Mouse (Mus musculus) neural tube, embryonic 13.5 days (tissue): ENCODE measurements around the gene Tmem95. TPM values are rescaled to one million over a fixed set of nuclear protein-coding genes. Genes with fewer than 3 reads are reported as not detected.

Source experiments
- ATAC-seq: fragments of 200-750 bp; cut with Nextera tagmentation; 2 replicates; pipeline ENCODE4 v1.8.0; 2017; ENCODE audit warnings: low read depth, mild to moderate bottlenecking, moderate TSS enrichment, moderate library complexity
- H3K27ac ChIP-seq: fragments of 300-500 bp; sonication (generic); replicated peaks from 2 replicates; pipeline ENCODE4 v1.5.1; 2015; ENCODE audit warnings: moderate library complexity, mild to moderate bottlenecking, inconsistent platforms
- H3K27me3 ChIP-seq: fragments of 300-500 bp; sonication (generic); 2 replicates; pipeline ENCODE4 v1.6.1; 2015; ENCODE audit warnings: mild to moderate bottlenecking, inconsistent platforms
- H3K36me3 ChIP-seq: fragments of 300-500 bp; sonication (generic); 2 replicates; pipeline ENCODE4 v1.6.1; 2015; ENCODE audit warnings: mild to moderate bottlenecking, inconsistent platforms
- H3K4me1 ChIP-seq: fragments of 300-500 bp; sonication (generic); replicated peaks from 2 replicates; pipeline ENCODE4 v1.6.1; 2015; ENCODE audit warnings: inconsistent platforms
- H3K4me2 ChIP-seq: fragments of 300-500 bp; sonication (generic); 2 replicates; pipeline ENCODE4 v1.6.1; 2015; ENCODE audit warnings: inconsistent platforms, mild to moderate bottlenecking, moderate library complexity
- H3K4me3 ChIP-seq: fragments of 300-500 bp; sonication (generic); 2 replicates; pipeline ENCODE4 v1.5.1; 2015; ENCODE audit warnings: mild to moderate bottlenecking, inconsistent platforms
- H3K9ac ChIP-seq: fragments of 300-500 bp; sonication (generic); 2 replicates; pipeline ENCODE4 v1.6.1; 2015; ENCODE audit warnings: moderate library complexity, mild to moderate bottlenecking, inconsistent platforms
- H3K9me3 ChIP-seq: fragments of 300-500 bp; sonication (generic); 2 replicates; pipeline ENCODE4 v1.6.1; 2016; ENCODE audit warnings: inconsistent platforms
- WGBS: fragments of 180-500 bp; shearing (Covaris S2); methylation state at CpG from one replicate; pipeline ENCODE4 v1.1.7; 2015; 5-methylcytosine and 5-hydroxymethylcytosine counted together
- polyA plus RNA-seq: library from polyadenylated mRNA; unstranded; fragments of >200 nt; fragmentation: Nextera tagmentation; extraction: Ambion mirVana; gene quantifications from 2 replicates; pipeline ENCODE4 v1.2.1, GENCODE M21; 2015

Gene Tmem95
- polyA plus RNA-seq, 1 experiment from 2014 or later = not detected

DNA sequence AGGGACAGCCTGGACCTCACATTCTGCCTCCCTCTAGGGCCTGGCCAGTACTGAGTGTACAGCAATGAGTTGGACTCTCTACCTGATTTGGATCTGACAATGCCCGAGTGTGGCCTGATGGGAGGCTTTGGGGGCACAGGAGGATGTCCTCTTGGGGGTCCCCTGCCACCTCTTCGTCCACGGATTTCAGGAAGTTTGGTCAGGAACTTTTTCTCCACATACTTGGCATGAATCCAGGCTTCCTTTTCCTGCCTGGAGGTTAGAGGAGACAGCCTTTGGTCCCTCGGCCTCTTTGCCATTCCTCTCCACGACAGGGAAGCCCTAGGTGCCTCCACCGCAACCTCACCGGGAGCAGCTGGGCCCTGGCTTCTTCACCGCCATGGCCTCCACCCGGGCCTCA lies 6.4 kb upstream of the Tmem95 start:
- no peak overlapping the region for H3K27ac ChIP-seq
- WGBS = 77% methylated on average over 9 of the region's 9 CpGs
- H3K9ac ChIP-seq = no peak overlapping the region
- H3K4me2 ChIP-seq = no peak overlapping the region
- H3K36me3 ChIP-seq = no peaks in the 10 kb centered on the region
- peaks cover 26% of the 10 kb centered on the region for H3K4me1 ChIP-seq
- H3K27me3 ChIP-seq = peaks cover 14% of the 10 kb centered on the region
- ATAC-seq = no peak
- H3K4me3 ChIP-seq = no peak overlapping the region
- no peaks in the 10 kb centered on the region for H3K9me3 ChIP-seq

DNA sequence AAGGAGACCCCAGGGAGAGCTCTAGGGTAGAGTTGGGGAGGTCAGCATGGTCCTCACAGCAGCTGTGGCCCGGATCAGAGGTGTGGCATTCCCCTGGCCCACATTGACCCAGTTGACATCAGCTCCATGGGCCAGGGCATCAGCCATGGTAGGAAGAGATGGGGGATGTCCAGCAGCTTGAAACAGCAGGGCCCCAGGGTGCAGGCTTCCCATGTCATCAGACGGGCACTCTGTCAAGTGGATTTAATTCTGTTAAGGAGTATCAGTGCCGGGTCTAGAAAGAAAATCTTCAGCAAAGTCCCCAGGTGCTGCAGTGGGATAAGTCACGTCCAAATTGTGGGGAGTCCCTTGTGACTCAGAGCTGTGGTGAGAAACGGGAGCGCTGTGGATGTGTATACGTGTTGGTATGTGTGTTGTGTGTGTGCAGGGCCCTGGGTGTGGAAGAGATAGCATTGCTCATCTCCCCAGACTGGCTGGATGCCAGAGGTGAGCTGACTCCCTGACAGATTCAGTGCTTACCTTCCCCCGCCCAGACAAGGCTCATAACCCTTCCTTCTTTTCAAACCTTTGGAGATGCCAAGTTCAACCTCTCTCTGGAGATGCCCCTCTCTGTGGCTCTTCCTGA lies 5.8 kb upstream of the Tmem95 start:
- no peak overlapping the region for H3K4me3 ChIP-seq
- H3K9ac ChIP-seq = no peak overlapping the region
- ATAC-seq = no peak
- WGBS = 86% methylated on average over 8 of the region's 8 CpGs
- peaks cover 15% of the 10 kb centered on the region for H3K27me3 ChIP-seq
- no peak overlapping the region for H3K4me2 ChIP-seq
- no peak overlapping the region for H3K27ac ChIP-seq
- H3K4me1 ChIP-seq = peaks cover 28% of the 10 kb centered on the region
- no peaks in the 10 kb centered on the region for H3K36me3 ChIP-seq
- no peaks in the 10 kb centered on the region for H3K9me3 ChIP-seq

DNA sequence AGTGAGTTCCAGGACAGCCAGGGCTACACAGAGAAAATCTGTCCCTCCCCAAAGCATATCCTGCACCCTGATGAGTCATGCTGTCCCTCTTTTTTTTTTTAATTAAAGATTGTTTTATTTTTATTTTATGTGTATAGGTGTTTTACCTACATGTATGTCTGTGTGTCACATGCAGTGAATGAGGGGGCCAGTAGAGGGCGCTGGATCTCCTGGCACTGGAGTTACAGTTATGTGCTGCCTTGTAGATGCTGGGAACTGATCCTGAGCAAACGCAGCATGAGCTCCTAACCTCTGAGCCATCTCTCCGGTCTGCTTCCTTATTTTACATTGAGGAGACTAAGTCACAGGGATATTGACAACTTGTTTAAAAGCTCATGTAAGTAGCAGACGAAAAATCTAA lies 5.2 kb upstream of the Tmem95 start:
- no peak overlapping the region for H3K9ac ChIP-seq
- H3K9me3 ChIP-seq = no peaks in the 10 kb centered on the region
- H3K4me2 ChIP-seq = no peak overlapping the region
- H3K36me3 ChIP-seq = no peaks in the 10 kb centered on the region
- H3K27me3 ChIP-seq = peaks cover 15% of the 10 kb centered on the region
- peaks cover 32% of the 10 kb centered on the region for H3K4me1 ChIP-seq
- H3K27ac ChIP-seq = no peak overlapping the region
- 65% methylated on average over 4 of the region's 4 CpGs for WGBS
- ATAC-seq = no peak
- H3K4me3 ChIP-seq = no peak overlapping the region

DNA sequence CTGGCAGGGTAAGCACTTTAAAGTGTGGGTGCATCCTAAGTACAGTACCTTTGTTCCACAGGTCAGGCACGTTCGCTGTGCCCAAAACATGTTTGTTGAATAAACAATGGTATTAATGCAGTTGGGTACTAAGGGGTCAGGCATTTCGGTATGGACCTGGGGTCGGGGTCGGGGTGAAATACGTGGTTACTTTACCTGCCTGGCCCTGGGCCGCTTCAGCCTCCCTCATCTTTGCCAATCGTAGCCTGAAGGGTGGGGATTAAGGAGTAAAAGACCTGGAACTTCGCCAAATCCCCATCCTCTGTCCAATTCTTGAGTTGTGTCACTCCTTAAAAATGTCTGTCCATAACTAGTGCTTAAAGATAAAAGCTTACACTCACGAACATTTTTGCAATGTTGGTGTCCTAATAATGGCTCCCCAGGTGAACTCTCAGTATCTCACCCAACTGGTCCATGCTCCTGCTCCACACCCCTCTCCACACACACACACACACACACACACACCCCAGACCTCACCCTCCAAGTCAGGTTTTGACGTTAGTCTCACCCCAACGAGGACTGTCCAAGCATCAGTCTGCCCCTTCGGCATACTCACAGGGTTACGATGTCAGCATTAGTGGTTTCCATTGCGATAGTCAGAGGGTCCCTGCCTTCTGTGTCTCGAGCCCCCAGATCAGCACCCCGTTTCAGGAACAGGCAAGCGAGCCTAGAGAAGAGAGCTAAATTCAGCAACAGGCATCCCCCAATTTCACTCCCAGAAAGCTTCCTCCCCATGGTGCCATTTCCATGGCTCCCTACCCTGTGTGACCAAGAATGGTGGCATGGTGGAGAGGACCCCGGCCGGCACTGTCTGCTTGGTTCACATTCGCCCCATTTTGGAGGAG lies 4.2 kb upstream of the Tmem95 start:
- Histone ChIP-seq H3K4me2 (peak overlapping the region; percentile 74), H3K9ac (peak overlapping the region; percentile 65), H3K27ac (peak overlapping the region; percentile 72; the same call in 1 of the 2 replicates), H3K36me3 (no peaks in the 10 kb centered on the region), H3K4me3 (peak overlapping the region; percentile 42), H3K27me3 (peaks cover 15% of the 10 kb centered on the region), H3K9me3 (no peaks in the 10 kb centered on the region), H3K4me1 (peaks cover 40% of the 10 kb centered on the region)
- ATAC-seq = no peak
- 63% methylated on average over 21 of the region's 21 CpGs for WGBS

DNA sequence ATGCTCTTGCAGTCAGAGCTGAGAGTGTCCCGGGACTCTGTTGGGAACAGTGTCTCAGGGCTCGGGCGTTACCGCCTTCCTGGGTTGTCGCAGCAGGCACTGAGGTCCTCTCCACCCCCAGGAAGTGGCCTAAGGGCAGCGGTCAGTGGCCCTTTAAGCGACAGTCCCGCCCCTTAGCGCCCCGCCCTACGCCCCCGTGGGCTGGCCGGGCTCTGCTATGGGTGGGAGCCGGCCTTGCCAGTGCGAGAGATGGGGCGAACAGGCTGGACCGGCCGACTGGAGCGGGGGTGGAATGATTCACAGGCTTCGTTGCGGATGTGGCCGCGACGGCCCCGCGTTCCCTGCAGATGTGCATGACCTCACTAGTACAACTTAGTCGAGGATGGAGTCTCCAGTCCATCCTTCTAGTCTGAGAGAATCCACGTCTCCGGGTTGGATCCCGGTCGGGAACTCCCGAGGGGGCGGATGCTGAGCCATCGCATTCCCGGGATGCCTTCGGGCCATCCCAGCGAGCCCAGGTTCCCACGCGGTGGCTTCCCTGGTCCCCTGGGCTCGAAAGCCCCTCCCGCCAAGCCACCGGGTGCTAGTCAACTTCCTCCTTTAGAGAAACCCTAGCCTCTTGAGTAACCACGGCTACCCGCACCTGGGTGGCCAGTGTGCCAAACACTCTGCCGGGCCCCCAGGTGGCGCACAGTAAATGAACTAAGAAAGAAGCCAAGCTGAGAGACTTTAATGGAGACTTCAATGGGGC lies 3.2 kb upstream of the Tmem95 start, which contains the start of gene Kctd11:
Gene Kctd11, minus strand, starts transcription at position 554 of the 751 bp plus-strand sequence.
- peak within 1 kb of the TSS; percentile 72 for H3K27ac ChIP-seq
- peak; percentile 76 for ATAC-seq
- H3K9me3 ChIP-seq = no peaks in the 10 kb centered on the region
- peak within 1 kb of the TSS; percentile 74 for H3K4me2 ChIP-seq
- peak within 1 kb of the TSS; percentile 65 for H3K9ac ChIP-seq
- peaks cover 15% of the 10 kb centered on the region for H3K27me3 ChIP-seq
- WGBS = under 1% methylated on average over 46 of the region's 46 CpGs
- peaks cover 41% of the 10 kb centered on the region for H3K4me1 ChIP-seq
- H3K4me3 ChIP-seq = peak within 1 kb of the TSS; percentile 42
- no peaks in the 10 kb centered on the region for H3K36me3 ChIP-seq

DNA sequence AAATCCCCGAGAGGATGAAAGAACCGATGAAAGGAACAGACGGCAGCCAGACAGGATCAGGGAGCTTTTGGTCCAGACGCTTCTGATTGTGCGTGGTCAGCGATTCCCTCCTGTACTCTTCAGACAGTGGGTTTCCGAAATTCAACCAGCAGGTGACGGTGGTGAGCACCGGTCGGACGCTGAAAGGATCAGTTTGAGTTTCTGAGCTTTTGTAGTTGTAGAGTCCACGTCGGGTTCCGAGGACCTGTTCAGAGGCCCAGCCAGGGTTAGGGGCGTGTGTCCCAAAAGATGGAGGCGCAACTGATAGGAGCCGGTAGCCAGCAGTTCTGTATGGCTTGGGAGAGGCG lies 2.7 kb upstream of the Tmem95 start:
- no peaks in the 10 kb centered on the region for H3K9me3 ChIP-seq
- H3K27me3 ChIP-seq = peaks cover 15% of the 10 kb centered on the region
- H3K4me2 ChIP-seq = peak overlapping the region; percentile 74
- peak; percentile 17 for ATAC-seq
- H3K4me1 ChIP-seq = peaks cover 41% of the 10 kb centered on the region
- peak overlapping the region; percentile 42 for H3K4me3 ChIP-seq
- under 1% methylated on average over 18 of the region's 18 CpGs for WGBS
- peak overlapping the region; percentile 65 for H3K9ac ChIP-seq
- no peaks in the 10 kb centered on the region for H3K36me3 ChIP-seq
- H3K27ac ChIP-seq = peak overlapping the region; percentile 72; the same call in 1 of the 2 replicates

DNA sequence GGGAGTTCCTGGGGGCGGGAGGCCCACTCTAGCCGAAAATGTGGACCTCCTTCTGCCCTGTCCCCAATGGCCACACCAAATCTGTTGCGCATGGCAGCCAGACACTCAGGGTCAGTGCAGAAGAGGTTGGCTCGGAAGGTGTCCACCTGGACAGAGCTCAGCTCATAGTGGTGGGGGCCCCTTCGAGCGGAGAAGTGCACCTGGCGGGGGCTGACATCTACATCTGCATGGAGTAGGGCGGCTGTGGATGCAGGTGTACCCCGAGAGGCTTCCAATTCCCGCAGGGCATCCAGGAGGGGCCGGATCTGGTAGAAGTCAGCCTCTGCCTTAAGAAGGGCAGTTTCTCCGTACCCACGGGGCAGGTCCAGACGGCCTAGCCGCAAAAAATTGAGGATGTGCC lies 1.9 kb upstream of the Tmem95 start:
- peaks cover 15% of the 10 kb centered on the region for H3K27me3 ChIP-seq
- peak overlapping the region; percentile 74 for H3K4me2 ChIP-seq
- peak overlapping the region; percentile 42 for H3K4me3 ChIP-seq
- no peaks in the 10 kb centered on the region for H3K9me3 ChIP-seq
- 55% methylated on average over 15 of the region's 15 CpGs for WGBS
- peaks cover 41% of the 10 kb centered on the region for H3K4me1 ChIP-seq
- no peak overlapping the region for H3K27ac ChIP-seq
- H3K9ac ChIP-seq = peak overlapping the region; percentile 65; the same call in 1 of the 2 replicates
- H3K36me3 ChIP-seq = no peaks in the 10 kb centered on the region
- ATAC-seq = no peak

DNA sequence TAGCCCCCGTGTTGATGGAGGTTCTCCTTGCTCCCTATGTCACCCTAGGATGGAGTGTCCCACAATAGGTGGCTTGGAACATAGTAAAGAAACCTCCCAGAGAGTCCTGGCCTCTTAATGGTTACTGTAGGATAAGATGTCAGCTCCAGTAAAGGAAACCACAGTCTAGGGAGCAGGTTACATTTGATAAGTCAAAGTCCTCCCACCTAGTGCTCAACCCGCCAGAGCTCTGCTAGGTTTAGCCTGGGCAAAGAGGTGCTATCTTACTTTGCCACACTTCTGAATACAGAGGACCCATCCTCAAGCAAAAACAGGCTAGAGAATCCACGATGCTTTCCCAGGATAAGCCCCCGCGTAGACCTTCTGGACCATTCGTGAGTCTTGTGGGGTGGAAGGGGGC lies 1.1 kb upstream of the Tmem95 start:
- Histone ChIP-seq H3K4me3 (no peak overlapping the region), H3K36me3 (no peaks in the 10 kb centered on the region), H3K4me2 (peak overlapping the region; percentile 74), H3K9ac (no peak overlapping the region), H3K27ac (no peak overlapping the region), H3K27me3 (peaks cover 15% of the 10 kb centered on the region), H3K4me1 (peaks cover 41% of the 10 kb centered on the region), H3K9me3 (no peaks in the 10 kb centered on the region)
- ATAC-seq = no peak
- 89% methylated on average over 6 of the region's 6 CpGs for WGBS

DNA sequence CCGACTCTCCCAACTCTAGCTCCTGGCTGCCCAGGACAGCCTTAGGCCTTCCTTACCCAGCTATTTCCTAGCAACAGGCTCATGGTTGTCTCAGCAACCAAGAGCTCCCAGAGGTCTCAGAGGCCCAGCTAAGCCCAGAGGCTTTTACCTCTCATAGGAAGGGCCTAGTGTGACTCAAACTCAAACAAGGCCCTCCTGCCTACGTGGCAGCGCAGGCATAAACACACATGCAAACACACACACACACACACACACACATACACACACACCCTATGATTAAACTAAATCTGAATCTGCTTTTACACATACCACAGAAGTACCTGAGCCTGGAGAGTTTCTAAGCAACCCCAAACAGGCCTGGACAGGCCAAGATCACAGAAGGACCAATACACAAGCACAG lies 581 bp upstream of the Tmem95 start:
- Histone ChIP-seq H3K27ac (no peak overlapping the region), H3K4me2 (no peak overlapping the region), H3K4me3 (no peak overlapping the region), H3K4me1 (peaks cover 41% of the 10 kb centered on the region), H3K36me3 (no peaks in the 10 kb centered on the region), H3K27me3 (peaks cover 15% of the 10 kb centered on the region), H3K9ac (no peak overlapping the region; the same call in 1 of the 2 replicates), H3K9me3 (no peaks in the 10 kb centered on the region)
- 81% methylated on average over 3 of the region's 3 CpGs for WGBS
- ATAC-seq = no peak

DNA sequence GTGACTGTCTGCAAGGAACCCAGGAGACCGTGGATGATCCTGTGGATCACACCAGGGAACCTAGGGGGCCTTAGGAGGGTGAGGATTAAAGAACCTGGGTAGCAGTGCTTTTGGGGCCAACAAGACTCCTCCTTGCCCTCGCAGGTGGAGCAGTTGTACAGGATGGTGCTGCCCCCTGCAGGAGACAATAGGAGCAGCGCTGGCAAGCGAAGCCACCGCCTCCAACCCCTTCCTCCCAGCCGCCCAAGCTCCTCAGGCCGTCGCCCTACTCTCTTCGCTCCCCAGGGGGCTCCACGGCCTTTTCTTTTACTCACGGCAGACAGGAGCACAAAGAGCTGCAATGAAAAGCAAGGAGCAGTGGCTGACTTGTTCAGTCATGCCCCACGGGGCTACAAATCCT lies 951 bp downstream of the Tmem95 start:
- WGBS = 2% methylated on average over 12 of the region's 12 CpGs
- H3K9me3 ChIP-seq = no peaks in the 10 kb centered on the region
- peak overlapping the region; percentile 15; the same call in 1 of the 2 replicates for H3K4me3 ChIP-seq
- peaks cover 11% of the 10 kb centered on the region for H3K27me3 ChIP-seq
- peak; percentile 5; the same call in 1 of the 2 replicates for ATAC-seq
- peaks cover 40% of the 10 kb centered on the region for H3K4me1 ChIP-seq
- H3K36me3 ChIP-seq = no peaks in the 10 kb centered on the region
- 0 out of 2 replicates have a peak overlapping the region, but pooled peaks have one; percentile 4 for H3K9ac ChIP-seq
- no peak overlapping the region for H3K27ac ChIP-seq
- peak overlapping the region; percentile 39 for H3K4me2 ChIP-seq

DNA sequence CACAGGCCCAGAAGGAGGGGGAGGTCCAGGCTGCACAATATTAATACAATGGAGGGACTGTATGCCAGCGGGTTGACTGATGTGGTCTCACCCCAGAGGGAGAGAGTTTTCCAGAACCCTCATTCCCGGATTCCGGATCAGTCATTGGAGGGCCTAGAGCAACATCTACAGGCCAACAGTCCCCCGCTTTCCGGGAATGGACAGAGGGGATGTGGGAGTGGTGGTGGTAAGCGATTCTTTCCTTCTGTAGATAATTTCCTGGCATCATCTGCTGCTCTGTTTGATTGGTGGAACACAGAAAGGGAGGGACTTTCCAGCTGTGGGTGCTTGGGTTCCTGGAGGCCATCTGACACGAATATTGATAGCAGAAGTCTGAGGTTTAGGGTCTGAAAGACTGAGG lies 1.6 kb downstream of the Tmem95 start:
- Histone ChIP-seq H3K27ac (no peak overlapping the region), H3K9me3 (no peaks in the 10 kb centered on the region), H3K4me1 (peaks cover 34% of the 10 kb centered on the region), H3K27me3 (peaks cover 8% of the 10 kb centered on the region; the same call in 1 of the 2 replicates), H3K4me3 (no peak overlapping the region), H3K36me3 (no peaks in the 10 kb centered on the region), H3K9ac (no peak overlapping the region), H3K4me2 (no peak overlapping the region)
- ATAC-seq = no peak
- 74% methylated on average over 7 of the region's 7 CpGs for WGBS

DNA sequence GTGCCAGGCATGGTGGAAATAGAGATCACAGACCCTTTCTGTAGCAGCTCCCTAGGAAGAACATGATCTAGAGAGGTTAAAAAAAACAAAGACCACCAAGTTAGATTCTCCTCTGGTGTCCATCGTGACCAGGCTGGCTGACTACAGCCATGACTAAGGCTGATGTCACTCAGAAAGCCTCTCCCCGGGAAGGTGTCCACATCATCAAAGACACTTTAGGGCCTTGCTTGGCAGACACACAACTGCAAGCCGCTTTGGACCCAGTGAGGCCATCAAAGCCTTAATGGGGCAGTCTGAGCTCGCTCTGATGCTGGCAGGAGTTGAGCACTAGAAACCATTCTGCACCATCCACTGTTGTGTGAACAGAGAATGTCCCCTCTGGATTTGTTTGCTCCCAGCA lies 5.4 kb downstream of the Tmem95 start:
- Histone ChIP-seq H3K4me2 (no peak overlapping the region), H3K4me3 (no peak overlapping the region), H3K36me3 (no peaks in the 10 kb centered on the region), H3K9ac (no peak overlapping the region), H3K27me3 (no peaks in the 10 kb centered on the region), H3K9me3 (no peaks in the 10 kb centered on the region), H3K4me1 (0 out of 2 replicates have a peak, but pooled peaks cover 6% of the 10 kb centered on the region), H3K27ac (no peak overlapping the region)
- no peak for ATAC-seq
- 85% methylated on average over 4 of the region's 4 CpGs for WGBS
